Mouse (Mus musculus) heart, postnatal 0 days (tissue): Measurements from ENCODE around the gene OR5BS1P. TPM values are rescaled to one million over a fixed set of nuclear protein-coding genes. Genes with fewer than 3 reads are reported as not detected.
"Not testable (repeated sequence)": the region's sequence is repeated elsewhere in the genome, so short reads cannot be mapped to it uniquely, and the experiment has no call there.

Source experiments
- ATAC-seq: fragments of 200-750 bp; cut with Nextera tagmentation; 2 replicates; pipeline ENCODE4 v1.8.0; 2017; ENCODE audit warnings: low read depth, moderate number of reproducible peaks, moderate library complexity; ENCODE audit not compliant: insufficient read depth
- DNase-seq: peaks from one replicate; pipeline ENCODE4 v3.0.0-alpha.2; 2016; ENCODE audit warnings: low spot score
- H3K27ac ChIP-seq: fragments of 300-500 bp; sonication (generic); 2 replicates; pipeline ENCODE4 v1.5.1; 2014; ENCODE audit warnings: low read depth, mild to moderate bottlenecking
- H3K27me3 ChIP-seq: fragments of 300-500 bp; sonication (generic); 2 replicates; pipeline ENCODE4 v1.6.1; 2014; ENCODE audit warnings: low read length, mixed read lengths; ENCODE audit not compliant: control insufficient read depth, insufficient read depth
- H3K36me3 ChIP-seq: fragments of 300-500 bp; sonication (generic); replicated peaks from 2 replicates; pipeline ENCODE4 v1.6.1; 2014; ENCODE audit warnings: low read length, mixed read lengths; ENCODE audit not compliant: control insufficient read depth, insufficient read depth
- H3K4me1 ChIP-seq: fragments of 300-500 bp; sonication (generic); 2 replicates; pipeline ENCODE4 v1.6.1; 2014; ENCODE audit warnings: antibody characterized with exemption; ENCODE audit not compliant: control insufficient read depth, insufficient read depth
- H3K4me2 ChIP-seq: fragments of 300-500 bp; sonication (generic); 2 replicates; pipeline ENCODE4 v1.6.1; 2014; ENCODE audit warnings: low read depth, mild to moderate bottlenecking, low read length, moderate library complexity
- H3K4me3 ChIP-seq: fragments of 300-500 bp; sonication (generic); 2 replicates; pipeline ENCODE4 v1.5.1; 2014; ENCODE audit warnings: low read depth, low read length
- H3K9ac ChIP-seq: fragments of 300-500 bp; sonication (generic); replicated peaks from 2 replicates; pipeline ENCODE4 v1.6.1; 2014; ENCODE audit warnings: low read depth, low read length, mixed read lengths
- H3K9me3 ChIP-seq: fragments of 300-500 bp; sonication (generic); replicated peaks from 2 replicates; pipeline ENCODE4 v1.6.1; 2016; ENCODE audit warnings: low read length; ENCODE audit not compliant: control insufficient read depth
- CTCF ChIP-seq: IDR thresholded peaks from 2 replicates; pipeline ENCODE4 v1.5.1; 2016; ENCODE audit warnings: antibody characterized with exemption, control low read depth, low read depth
- EP300 ChIP-seq: IDR thresholded peaks from 2 replicates; pipeline ENCODE4 v1.6.1; 2016; ENCODE audit warnings: antibody characterized with exemption, low read depth
- WGBS: fragments of 180-500 bp; shearing (Covaris S2); extraction: QIAGEN DNeasy Blood & Tissue Kit; methylation state at CpG from one replicate; pipeline ENCODE4 v1.1.7; 2014; 5-methylcytosine and 5-hydroxymethylcytosine counted together
- polyA plus RNA-seq: library from polyadenylated mRNA; unstranded; fragments of >200 nt; fragmentation: Nextera tagmentation; extraction: Ambion mirVana; gene quantifications from 2 replicates; pipeline ENCODE4 v1.2.1, GENCODE M21; 2015
- total RNA-seq: library from RNA; depleted of rRNA; stranded (reverse); fragments of >200 nt; gene quantifications from 2 replicates; pipeline ENCODE4 v1.2.3, GENCODE M21; 2014; ENCODE audit warnings: low replicate concordance; rRNA removed

OR5BS1P gene
- total RNA-seq (not detected in 2 replicates), polyA plus RNA-seq (not detected in 2 replicates)

DNA sequence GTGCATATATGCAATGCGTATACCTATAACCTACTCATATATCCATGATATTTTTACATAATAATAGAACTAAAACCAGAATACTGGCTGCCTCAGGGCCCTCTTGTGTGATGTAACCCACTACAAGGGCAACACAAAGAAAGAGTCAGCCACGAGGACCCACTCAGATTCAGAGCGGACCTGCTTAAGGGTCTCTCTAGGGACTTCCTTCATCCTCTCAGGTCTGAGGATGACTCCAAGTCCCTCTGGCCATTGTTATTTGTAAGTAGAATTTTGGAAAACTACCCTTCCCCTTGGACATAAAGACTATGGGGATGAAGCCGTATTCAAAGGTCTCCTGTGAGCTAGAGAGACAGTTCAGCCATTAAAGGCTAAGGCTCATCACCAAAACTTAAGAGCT, at the start of gene OR5BS1P:
TSS of gene OR5BS1P (plus strand) at position 301 of the 400 bp plus-strand sequence.
- DNase-seq (no peak), ATAC-seq (no peak)
- TF ChIP-seq CTCF (no peak), EP300 (no peak)
- Histone ChIP-seq H3K36me3 (no peaks in the 10 kb centered on the region), H3K4me1 (no peaks in the 10 kb centered on the region), H3K9ac (no peak within 1 kb of the TSS), H3K4me2 (no peak within 1 kb of the TSS), H3K27me3 (no peaks in the 10 kb centered on the region), H3K9me3 (no peaks in the 10 kb centered on the region), H3K27ac (no peak within 1 kb of the TSS), H3K4me3 (no peak within 1 kb of the TSS)
- 85% methylated on average over 4 of the region's 4 CpGs for WGBS

GRCm38 (mm10) chr15:98420897-98421296, 48.8 kb upstream of the OR5BS1P start:
- Histone ChIP-seq H3K27ac (no peak overlapping the region), H3K4me1 (no peaks in the 10 kb centered on the region), H3K36me3 (no peaks in the 10 kb centered on the region), H3K4me3 (no peak overlapping the region), H3K27me3 (no peaks in the 10 kb centered on the region), H3K9ac (no peak overlapping the region), H3K4me2 (no peak overlapping the region), H3K9me3 (no peaks in the 10 kb centered on the region)
- 49% methylated on average over 4 of the region's 4 CpGs for WGBS
- ATAC-seq (no peak), DNase-seq (no peak)
- TF ChIP-seq EP300 (no peak), CTCF (no peak)

GRCm38 (mm10) chr15:98424326-98424725, 45.4 kb upstream of the OR5BS1P start:
- H3K4me3 ChIP-seq = no peak overlapping the region
- DNase-seq = no peak
- no peak overlapping the region for H3K27ac ChIP-seq
- no peaks in the 10 kb centered on the region for H3K36me3 ChIP-seq
- H3K4me1 ChIP-seq = no peaks in the 10 kb centered on the region
- no peaks in the 10 kb centered on the region for H3K27me3 ChIP-seq
- no peaks in the 10 kb centered on the region for H3K9me3 ChIP-seq
- no peak overlapping the region for H3K9ac ChIP-seq
- no peak for ATAC-seq
- WGBS = 67% methylated on average over 14 of the region's 14 CpGs
- no peak overlapping the region for H3K4me2 ChIP-seq
- TF ChIP-seq EP300 (no peak), CTCF (no peak)

GRCm38 (mm10) chr15:98424753-98425152, 44.9 kb upstream of the OR5BS1P start:
- no peaks in the 10 kb centered on the region for H3K9me3 ChIP-seq
- H3K4me2 ChIP-seq = no peak overlapping the region
- 52% methylated on average over 6 of the region's 6 CpGs for WGBS
- no peak overlapping the region for H3K4me3 ChIP-seq
- H3K36me3 ChIP-seq = no peaks in the 10 kb centered on the region
- no peaks in the 10 kb centered on the region for H3K27me3 ChIP-seq
- no peak overlapping the region for H3K9ac ChIP-seq
- DNase-seq (no peak), ATAC-seq (no peak)
- H3K4me1 ChIP-seq = no peaks in the 10 kb centered on the region
- no peak for TF ChIP-seq CTCF
- no peak for TF ChIP-seq EP300
- H3K27ac ChIP-seq = no peak overlapping the region

- no peaks in the 10 kb centered on the region for H3K27me3 ChIP-seq
- no peak overlapping the region for H3K9ac ChIP-seq
- no peaks in the 10 kb centered on the region for H3K9me3 ChIP-seq
- H3K36me3 ChIP-seq = no peaks in the 10 kb centered on the region
- no peak for ATAC-seq
- no peaks in the 10 kb centered on the region for H3K4me1 ChIP-seq
- DNase-seq = no peak
- 79% methylated on average over 7 of the region's 7 CpGs for WGBS
- H3K4me3 ChIP-seq = no peak overlapping the region
- H3K27ac ChIP-seq = no peak overlapping the region
- TF ChIP-seq CTCF = no peak
- TF ChIP-seq EP300 = no peak
- H3K4me2 ChIP-seq = no peak overlapping the region
Observed at GRCm38 (mm10) chr15:98425188-98425587, 44.5 kb upstream of the OR5BS1P start.

DNA sequence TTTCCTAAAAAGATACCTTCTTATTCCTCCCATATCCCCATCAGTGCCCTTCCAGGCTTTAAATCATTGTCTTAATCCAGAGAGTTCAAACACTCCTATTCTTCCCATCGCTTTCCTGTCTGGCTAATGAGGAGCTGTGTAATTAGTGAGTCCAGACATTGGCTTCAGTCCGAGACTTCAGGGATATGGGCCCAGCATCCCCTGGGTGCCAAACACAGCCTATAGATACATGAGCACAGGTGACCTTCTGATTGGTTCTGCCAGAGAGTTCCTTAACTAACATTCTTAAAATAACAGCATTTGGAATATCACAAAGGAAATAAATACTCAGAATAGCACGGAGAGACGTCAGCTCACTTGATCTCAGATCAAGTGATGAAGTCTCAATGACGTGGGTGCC, 38.8 kb upstream of the OR5BS1P start, which contains the start of gene Olfr282:
TSS of gene Olfr282 (plus strand) at position 301 of the 400 bp plus-strand sequence.
- not testable (repeated sequence) for H3K4me2 ChIP-seq, H3K27me3 ChIP-seq, H3K36me3 ChIP-seq, H3K27ac ChIP-seq, H3K9me3 ChIP-seq, ATAC-seq, H3K9ac ChIP-seq, H3K4me3 ChIP-seq, H3K4me1 ChIP-seq, DNase-seq
- 57% methylated on average over 5 of the region's 5 CpGs for WGBS
